Mouse (Mus musculus): ENCODE data around the gene Rpl15. TPM values are rescaled to one million over a fixed set of nuclear protein-coding genes. Genes with fewer than 3 reads are reported as not detected.
A peak's percentile ranks its signal among the peaks of the same experiment; 100 is the strongest.
"Not testable (repeated sequence)": the region's sequence is repeated elsewhere in the genome, so short reads cannot be mapped to it uniquely, and the experiment has no call there.

Rpl15 gene
- polyA plus RNA-seq, 1 experiment from 2014 or later = 598 TPM

- Histone ChIP-seq H3K9me3 (ENCODE audit: control insufficient read depth, low read length) (no peaks in the 10 kb centered on the region), H3K27me3 (replicated peaks; ENCODE audit: control insufficient read depth, insufficient read depth, low read length) (no peaks in the 10 kb centered on the region), H3K9ac (ENCODE audit: low read depth, low read length) (peak overlapping the region; percentile 69), H3K27ac (ENCODE audit: low read depth, low read length) (peak overlapping the region; percentile 38; the same call in 1 of the 2 replicates), H3K4me2 (peak overlapping the region; percentile 71), H3K4me3 (ENCODE audit: low read depth, low read length) (peak overlapping the region; percentile 95), H3K4me1 (replicated peaks; ENCODE audit: control insufficient read depth, insufficient read depth, low read length) (0 out of 2 replicates have a peak, but pooled peaks cover 2% of the 10 kb centered on the region), H3K36me3 (ENCODE audit: control insufficient read depth, insufficient read depth, low read length) (peaks cover 20% of the 10 kb centered on the region)
- no peak for DNase-seq (ENCODE audit: low spot score)
- no peak for ATAC-seq (replicated peaks; ENCODE audit: low FRiP score)
- 7% methylated on average over 7 of the region's 7 CpGs for WGBS
Measured at GRCm38 (mm10) chr14:18271666-18272065, 475 bp upstream of the Rpl15 start.

DNA sequence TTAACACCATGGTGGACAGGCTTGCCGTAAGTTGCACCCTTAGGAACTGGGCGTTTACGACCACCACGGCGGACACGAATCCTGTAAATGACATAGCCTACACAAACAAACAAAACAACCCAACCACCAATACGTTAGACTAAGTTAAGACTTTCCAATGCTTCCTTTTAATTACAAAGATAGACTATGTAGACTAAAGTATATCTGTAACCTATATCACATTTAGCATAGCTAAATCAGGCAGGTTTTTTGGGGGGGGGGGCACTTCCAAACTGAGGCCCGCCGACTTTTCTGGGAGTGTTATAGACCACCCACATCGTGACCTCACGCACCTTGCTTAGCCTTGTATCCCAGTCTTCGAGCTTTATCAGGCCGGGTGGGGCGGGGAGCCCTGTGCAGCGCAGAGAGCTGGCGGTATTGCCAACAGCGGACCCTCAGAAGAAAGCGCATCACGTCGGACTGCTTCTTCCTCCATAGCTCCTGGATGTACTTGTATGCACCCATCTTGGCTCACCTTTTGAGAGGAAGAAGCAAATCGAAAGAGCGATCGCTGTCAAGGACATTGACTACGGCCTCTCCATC lies 1.2 kb downstream of the Rpl15 start:
- WGBS = under 1% methylated on average over 21 of the region's 24 CpGs
- peak overlapping the region; percentile 99 for H3K9ac ChIP-seq (ENCODE audit: low read depth, low read length)

DNA sequence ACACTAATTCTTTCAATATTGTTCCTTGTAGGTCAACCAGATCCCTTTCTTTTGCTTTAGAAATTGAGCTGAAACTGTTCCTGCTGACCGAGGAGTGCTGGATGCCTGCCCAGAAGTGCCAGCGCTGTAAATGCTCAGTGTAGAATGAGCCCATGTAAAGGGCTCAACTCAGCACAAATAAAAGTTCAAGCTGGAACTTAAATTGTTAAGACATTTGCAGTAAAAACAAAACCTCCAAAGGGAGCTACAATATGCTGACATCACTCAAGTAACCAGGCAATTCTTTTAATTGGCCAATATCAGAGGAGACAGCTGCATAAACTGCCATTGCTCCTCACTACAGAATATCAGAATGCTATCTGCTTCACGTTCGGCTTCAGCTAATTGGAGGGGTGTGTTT lies 7.8 kb downstream of the Rpl15 start:
- Histone ChIP-seq H3K9me3 (ENCODE audit: control insufficient read depth, low read length) (no peaks in the 10 kb centered on the region), H3K36me3 (ENCODE audit: control insufficient read depth, insufficient read depth, low read length) (peaks cover 10% of the 10 kb centered on the region)
- ATAC-seq (replicated peaks; ENCODE audit: low FRiP score) = no peak

More for the DNA sequence above, 1.2 kb downstream of the Rpl15 start:
- not testable (repeated sequence) for H3K4me1 ChIP-seq (replicated peaks; ENCODE audit: control insufficient read depth, insufficient read depth, low read length); H3K27me3 ChIP-seq (replicated peaks; ENCODE audit: control insufficient read depth, insufficient read depth, low read length); ATAC-seq (replicated peaks; ENCODE audit: low FRiP score); DNase-seq (ENCODE audit: low spot score); H3K9me3 ChIP-seq (ENCODE audit: control insufficient read depth, low read length)
- Histone ChIP-seq H3K4me3 (ENCODE audit: low read depth, low read length) (peak overlapping the region; percentile 95), H3K36me3 (ENCODE audit: control insufficient read depth, insufficient read depth, low read length) (peaks cover 20% of the 10 kb centered on the region), H3K27ac (ENCODE audit: low read depth, low read length) (peak overlapping the region; percentile 70), H3K4me2 (peak overlapping the region; percentile 80)

DNA sequence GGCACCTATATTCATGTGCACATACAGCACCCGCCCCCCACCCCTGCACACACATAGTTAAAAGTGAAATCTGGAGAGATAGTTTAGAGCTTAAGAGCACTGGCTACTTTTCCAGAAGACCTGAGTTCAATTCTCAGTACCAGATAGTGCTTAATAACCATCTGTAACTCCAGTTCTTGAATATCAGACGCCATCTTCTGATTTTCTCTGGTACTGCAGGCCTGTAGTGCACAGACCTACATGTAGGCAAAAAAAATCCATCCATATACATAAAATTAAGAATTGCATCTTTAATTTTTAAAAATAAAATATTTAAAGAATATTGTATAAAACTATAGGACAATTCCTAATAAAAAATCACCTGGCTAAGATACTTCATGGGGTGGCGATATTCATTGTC lies 10.0 kb downstream of the Rpl15 start:
- 78% methylated on average over 3 of the region's 3 CpGs for WGBS
- ATAC-seq (replicated peaks; ENCODE audit: low FRiP score) (no peak), DNase-seq (ENCODE audit: low spot score) (no peak)
- H3K27ac ChIP-seq (ENCODE audit: low read depth, low read length) = no peak overlapping the region
- H3K9me3 ChIP-seq (ENCODE audit: control insufficient read depth, low read length) = no peaks in the 10 kb centered on the region
- H3K4me2 ChIP-seq = no peak overlapping the region
- no peak overlapping the region for H3K4me3 ChIP-seq (ENCODE audit: low read depth, low read length)
- no peaks in the 10 kb centered on the region for H3K36me3 ChIP-seq (ENCODE audit: control insufficient read depth, insufficient read depth, low read length)
- H3K4me1 ChIP-seq (replicated peaks; ENCODE audit: control insufficient read depth, insufficient read depth, low read length) = no peaks in the 10 kb centered on the region
- H3K9ac ChIP-seq (ENCODE audit: low read depth, low read length) = no peak overlapping the region
- H3K27me3 ChIP-seq (replicated peaks; ENCODE audit: control insufficient read depth, insufficient read depth, low read length) = no peaks in the 10 kb centered on the region

More for the DNA sequence above, 7.8 kb downstream of the Rpl15 start:
- H3K4me2 ChIP-seq = no peak overlapping the region
- no peak for DNase-seq (ENCODE audit: low spot score)
- no peaks in the 10 kb centered on the region for H3K4me1 ChIP-seq (replicated peaks; ENCODE audit: control insufficient read depth, insufficient read depth, low read length)
- no peak overlapping the region for H3K4me3 ChIP-seq (ENCODE audit: low read depth, low read length)
- H3K9ac ChIP-seq (ENCODE audit: low read depth, low read length) = no peak overlapping the region
- H3K27me3 ChIP-seq (replicated peaks; ENCODE audit: control insufficient read depth, insufficient read depth, low read length) = no peaks in the 10 kb centered on the region
- 71% methylated on average over 4 of the region's 4 CpGs for WGBS
- no peak overlapping the region for H3K27ac ChIP-seq (ENCODE audit: low read depth, low read length)

- WGBS = 75% methylated on average over 21 of the region's 21 CpGs
- Histone ChIP-seq H3K9ac (ENCODE audit: low read depth, low read length) (no peak overlapping the region), H3K36me3 (ENCODE audit: control insufficient read depth, insufficient read depth, low read length) (no peaks in the 10 kb centered on the region), H3K4me1 (replicated peaks; ENCODE audit: control insufficient read depth, insufficient read depth, low read length) (no peaks in the 10 kb centered on the region), H3K4me2 (no peak overlapping the region), H3K27me3 (replicated peaks; ENCODE audit: control insufficient read depth, insufficient read depth, low read length) (no peaks in the 10 kb centered on the region), H3K27ac (ENCODE audit: low read depth, low read length) (no peak overlapping the region), H3K4me3 (ENCODE audit: low read depth, low read length) (no peak overlapping the region), H3K9me3 (ENCODE audit: control insufficient read depth, low read length) (no peaks in the 10 kb centered on the region)
- no peak for DNase-seq (ENCODE audit: low spot score)
- no peak for ATAC-seq (replicated peaks; ENCODE audit: low FRiP score)
Measured at GRCm38 (mm10) chr14:18242638-18243130, 28.5 kb downstream of the Rpl15 start.

GRCm38 (mm10) chr14:18241786-18242185 lies 29.4 kb downstream of the Rpl15 start:
- whole genome bisulfite sequencing = 90% methylated on average over 4 of the region's 4 CpGs
- ATAC-seq (replicated peaks; ENCODE audit: low FRiP score) = no peak

GRCm38 (mm10) chr14:18240132-18240531 lies 31.1 kb downstream of the Rpl15 start:
- H3K4me2 ChIP-seq = no peak overlapping the region
- no peak for ATAC-seq (replicated peaks; ENCODE audit: low FRiP score)
- no peak for DNase-seq (ENCODE audit: low spot score)
- no peak overlapping the region for H3K27ac ChIP-seq (ENCODE audit: low read depth, low read length)
- H3K4me1 ChIP-seq (replicated peaks; ENCODE audit: control insufficient read depth, insufficient read depth, low read length) = no peaks in the 10 kb centered on the region; the same call in 1 of the 2 replicates
- no peaks in the 10 kb centered on the region for H3K36me3 ChIP-seq (ENCODE audit: control insufficient read depth, insufficient read depth, low read length)
- H3K4me3 ChIP-seq (ENCODE audit: low read depth, low read length) = no peak overlapping the region
- 52% methylated on average over 7 of the region's 7 CpGs for WGBS
- no peaks in the 10 kb centered on the region for H3K9me3 ChIP-seq (ENCODE audit: control insufficient read depth, low read length)
- no peak overlapping the region for H3K9ac ChIP-seq (ENCODE audit: low read depth, low read length)
- no peaks in the 10 kb centered on the region for H3K27me3 ChIP-seq (replicated peaks; ENCODE audit: control insufficient read depth, insufficient read depth, low read length)

More at GRCm38 (mm10) chr14:18241786-18242185, 29.4 kb downstream of the Rpl15 start:
- Histone ChIP-seq H3K4me2 (no peak overlapping the region), H3K36me3 (ENCODE audit: control insufficient read depth, insufficient read depth, low read length) (no peaks in the 10 kb centered on the region), H3K4me3 (ENCODE audit: low read depth, low read length) (no peak overlapping the region), H3K27ac (ENCODE audit: low read depth, low read length) (no peak overlapping the region), H3K27me3 (replicated peaks; ENCODE audit: control insufficient read depth, insufficient read depth, low read length) (no peaks in the 10 kb centered on the region), H3K9ac (ENCODE audit: low read depth, low read length) (no peak overlapping the region), H3K4me1 (replicated peaks; ENCODE audit: control insufficient read depth, insufficient read depth, low read length) (no peaks in the 10 kb centered on the region; the same call in 1 of the 2 replicates), H3K9me3 (ENCODE audit: control insufficient read depth, low read length) (no peaks in the 10 kb centered on the region)
- no peak for DNase-seq (ENCODE audit: low spot score)

- no peaks in the 10 kb centered on the region for H3K9me3 ChIP-seq (ENCODE audit: control insufficient read depth, low read length)
- H3K4me3 ChIP-seq (ENCODE audit: low read depth, low read length) = peak within 1 kb of the TSS; percentile 77
- H3K27ac ChIP-seq (ENCODE audit: low read depth, low read length) = peak within 1 kb of the TSS; percentile 73
- peak within 1 kb of the TSS; percentile 70 for H3K9ac ChIP-seq (ENCODE audit: low read depth, low read length)
- no peaks in the 10 kb centered on the region for H3K27me3 ChIP-seq (replicated peaks; ENCODE audit: control insufficient read depth, insufficient read depth, low read length)
- WGBS = under 1% methylated on average over 58 of the region's 66 CpGs
- DNase-seq (ENCODE audit: low spot score) (peak; percentile 97), ATAC-seq (replicated peaks; ENCODE audit: low FRiP score) (peak; percentile 86)
- H3K4me2 ChIP-seq = peak within 1 kb of the TSS; percentile 95
- H3K4me1 ChIP-seq (replicated peaks; ENCODE audit: control insufficient read depth, insufficient read depth, low read length) = no peaks in the 10 kb centered on the region; the same call in 1 of the 2 replicates
- H3K36me3 ChIP-seq (ENCODE audit: control insufficient read depth, insufficient read depth, low read length) = no peaks in the 10 kb centered on the region
Measured at GRCm38 (mm10) chr14:18238750-18239731, 32.1 kb downstream of the Rpl15 start, which contains the start of gene Nr1d2. Nr1d2 (minus strand) TSS chr14:18239127.
